ENCODE assay signal across 8 mouse cellular contexts in genomic region chr3:103915509-103915896, GRCm38 (mm10). TPM values are rescaled to one million over a fixed set of nuclear protein-coding genes. Genes with fewer than 3 reads are reported as not detected.
DNase-seq lines count a peak whose midpoint lies in the region; ATAC-seq and TF ChIP-seq lines count a peak whose summit lies in the region.

No protein-coding gene starts in this region.

- intact Hi-C loops in heart, adult 2 months (cut with DNase I), result loop anchor here (10.0 kb wide), 1 partner anchor 309 kb away; the partner anchor contains the start of gene Magi3

- dilution Hi-C loops in CH12.LX (cut with MboI; ENCODE audit: extremely low pct_ligation_motif_present, extremely low pct_unique_long_range_greater_than_20kb, low sequenced_read_pairs), result no loop called here

- peak overlapping the region; percentile 5; the same call in 1 of the 2 replicates for H3K4me2 ChIP-seq in CH12.LX (ENCODE audit: insufficient read depth, low read depth, poor library complexity, severe bottlenecking)
- peak overlapping the region; percentile 69 for H3K4me2 ChIP-seq in heart, embryonic 15.5 days

- H3K4me1 ChIP-seq in heart, adult 2 months (ENCODE audit: control insufficient read depth, insufficient read depth, low read length), result peaks cover 6% of the 10 kb centered on the region
- peaks cover 2 to 9% of the 10 kb centered on the region in 2 experiments; a peak in 3 of 4 replicates for H3K4me1 ChIP-seq in CH12.LX (ENCODE audit: control insufficient read depth in 1 of 2, insufficient read depth in 2 of 2)
- H3K4me1 ChIP-seq in heart, embryonic 15.5 days (replicated peaks), result peaks cover 13% of the 10 kb centered on the region

- H3K9me3 ChIP-seq in CH12.LX (replicated peaks; ENCODE audit: low read length), result no peaks in the 10 kb centered on the region
- no peaks in the 10 kb centered on the region for H3K9me3 ChIP-seq in heart, embryonic 15.5 days (replicated peaks)

- H3K9ac ChIP-seq in heart, adult 2 months (ENCODE audit: low read depth, low read length), result peak overlapping the region; percentile 91
- peak overlapping the region; percentile 94 for H3K9ac ChIP-seq in CH12.LX (ENCODE audit: insufficient read depth, low read depth)
- peak overlapping the region; percentile 92 for H3K9ac ChIP-seq in heart, embryonic 15.5 days

- peak overlapping the region; percentile 96 for H3K27ac ChIP-seq in heart, adult 2 months
- H3K27ac ChIP-seq in CH12.LX (ENCODE audit: insufficient read depth, low read depth), result peak overlapping the region; percentile 87; the same call in 1 of the 2 replicates
- H3K27ac ChIP-seq in heart, embryonic 15.5 days, result peak overlapping the region; percentile 94

- TF ChIP-seq POLR2A in heart, adult 2 months (IDR thresholded peaks at IDR 0.05; ENCODE audit: insufficient read depth, low read depth, low read length), result no peak
- no peak for TF ChIP-seq POLR2A in CH12.LX (IDR thresholded peaks at IDR 0.05; ENCODE audit: low read depth, low read length)

- peaks cover 4% of the 10 kb centered on the region for H3K79me2 ChIP-seq in heart, adult 2 months (replicated peaks; ENCODE audit: control insufficient read depth, insufficient read depth, low read length)
- peaks cover 43% of the 10 kb centered on the region for H3K79me2 ChIP-seq in CH12.LX (replicated peaks; ENCODE audit: control insufficient read depth, extremely low read depth, insufficient read depth, poor library complexity, severe bottlenecking)

- in situ Hi-C loops in CH12.LX (cut with MboI; ENCODE audit: low pct_ligation_motif_present, low pct_unique_long_range_greater_than_20kb, low sequenced_read_pairs), result no loop called here

- TF ChIP-seq RAD21 in CH12.LX (IDR thresholded peaks at IDR 0.05; ENCODE audit: low read depth, low read length), result no peak

- ATAC-seq in heart, embryonic 15.5 days (replicated peaks; ENCODE audit: insufficient number of reproducible peaks, insufficient read depth, low FRiP score, low read depth), result no peak
- ATAC-seq in inflammation-experienced regulatory T-cells, adult 6 months, result no peak

- 2% methylated on average over 7 of the region's 7 CpGs for WGBS in heart, adult 2 months
- WGBS in heart, embryonic 15.5 days, result 6% methylated on average over 7 of the region's 7 CpGs

- peak overlapping the region; percentile 95 for H3K4me3 ChIP-seq in heart, adult 2 months
- peak overlapping the region; percentile 92 to 93 (median 93) for H3K4me3 ChIP-seq in CH12.LX (replicated peaks in 1 of 3; ENCODE audit: low read depth in 2 of 3, low read length in 2 of 3, poor library complexity in 1 of 3)
- peak overlapping the region; percentile 95 for H3K4me3 ChIP-seq in heart, embryonic 15.5 days

- TF ChIP-seq CTCF in heart, adult 2 months (IDR thresholded peaks at IDR 0.05), result no peak
- no peak for TF ChIP-seq CTCF in CH12.LX (conservative IDR thresholded peaks at IDR 0.05 in 1 of 2, IDR thresholded peaks at IDR 0.05 in 1 of 2; ENCODE audit: low read depth in 2 of 2, low read length in 2 of 2)

- no peaks in the 10 kb centered on the region for H3K27me3 ChIP-seq in heart, adult 2 months (ENCODE audit: control insufficient read depth, insufficient read depth, low read length)
- H3K27me3 ChIP-seq in CH12.LX (replicated peaks), result no peaks in the 10 kb centered on the region
- H3K27me3 ChIP-seq in heart, embryonic 15.5 days, result no peaks in the 10 kb centered on the region

- no peak for DNase-seq in heart, adult 2 months
- DNase-seq in heart, postnatal 4 days, result no peak
- no peak for DNase-seq in CH12.LX (ENCODE audit: extremely low read depth)
- peak; percentile 8 for DNase-seq in lung, postnatal 25 days (ENCODE audit: low spot score)
- DNase-seq in frontal cortex, adult 2 months (ENCODE audit: extremely low spot score in 1 of 2, low spot score in 1 of 2), result no peak
- DNase-seq in adrenal gland, postnatal 14 days, result no peak

- TF ChIP-seq EP300 in heart, adult 2 months (IDR thresholded peaks at IDR 0.05; ENCODE audit: insufficient read depth, low read depth, low read length), result no peak
- peak; percentile 49; the same call in 1 of the 2 replicates for TF ChIP-seq EP300 in CH12.LX (IDR thresholded peaks at IDR 0.05; ENCODE audit: low read length)

- H3K36me3 ChIP-seq in heart, adult 2 months (ENCODE audit: control insufficient read depth, insufficient read depth, low read length), result peaks cover 14% of the 10 kb centered on the region
- peaks cover 5 to 18% of the 10 kb centered on the region in 2 experiments for H3K36me3 ChIP-seq in CH12.LX (replicated peaks in 1 of 2; ENCODE audit: control insufficient read depth in 1 of 2, insufficient read depth in 1 of 2, low read length in 1 of 2)
- 0 out of 2 replicates have a peak, but pooled peaks cover 2% of the 10 kb centered on the region for H3K36me3 ChIP-seq in heart, embryonic 15.5 days

TF ChIP-seq in CH12.LX, 34 proteins besides CTCF, POLR2A, EP300 and RAD21 (continues in another document):
- TF ChIP-seq MXI1 (IDR thresholded peaks at IDR 0.05; ENCODE audit: low read depth, low read length), result peak; percentile 56
- TF ChIP-seq IRF4 (IDR thresholded peaks at IDR 0.05; ENCODE audit: low read depth, low read length), result 0 out of 2 replicates have a peak, but pooled peaks have one; percentile 35
- no peak for TF ChIP-seq USF1 (IDR thresholded peaks at IDR 0.05; ENCODE audit: low read depth, low read length)
- TF ChIP-seq NELFE (IDR thresholded peaks at IDR 0.05; ENCODE audit: low read depth, low read length), result no peak
- TF ChIP-seq TBP (conservative IDR thresholded peaks at IDR 0.05; ENCODE audit: low read depth, low read length), result 0 out of 2 replicates have a peak, but pooled peaks have one; percentile 49
- TF ChIP-seq GABPA (IDR thresholded peaks at IDR 0.05; ENCODE audit: insufficient replicate concordance, low read depth, low read length), result no peak
- TF ChIP-seq RCOR1 (conservative IDR thresholded peaks at IDR 0.05; ENCODE audit: low read depth, low read length), result no peak
- 0 out of 2 replicates have a peak, but pooled peaks have one; percentile 25 for TF ChIP-seq MYC (IDR thresholded peaks at IDR 0.05; ENCODE audit: low read depth, low read length)
- no peak for TF ChIP-seq PAX5 (IDR thresholded peaks at IDR 0.05; ENCODE audit: low read length)
- TF ChIP-seq POLR2AphosphoS2 (IDR thresholded peaks at IDR 0.05; ENCODE audit: low read depth, low read length), result no peak
- no peak for TF ChIP-seq MAFK (IDR thresholded peaks at IDR 0.05; ENCODE audit: insufficient replicate concordance, low read length)
- 0 out of 2 replicates have a peak, but pooled peaks have one; percentile 14 for TF ChIP-seq ZNF384 (IDR thresholded peaks at IDR 0.05; ENCODE audit: low read depth, low read length)
- 0 out of 2 replicates have a peak, but pooled peaks have one; percentile 39 for TF ChIP-seq CHD1 (IDR thresholded peaks at IDR 0.05; ENCODE audit: low read depth, low read length)
- TF ChIP-seq TCF12 (IDR thresholded peaks at IDR 0.05; ENCODE audit: low read depth, low read length), result no peak
- TF ChIP-seq KAT2A (IDR thresholded peaks at IDR 0.05; ENCODE audit: insufficient replicate concordance, low read length), result no peak
- TF ChIP-seq SIN3A (IDR thresholded peaks at IDR 0.05; ENCODE audit: low read length), result peak; percentile 39; the same call in 1 of the 2 replicates
- TF ChIP-seq CHD2 (IDR thresholded peaks at IDR 0.05; ENCODE audit: low read length), result no peak
- no peak for TF ChIP-seq E2F4 (IDR thresholded peaks at IDR 0.05; ENCODE audit: insufficient replicate concordance, low read depth, low read length)
- no peak for TF ChIP-seq UBTF (IDR thresholded peaks at IDR 0.05; ENCODE audit: low read depth, low read length)
- TF ChIP-seq BHLHE40 (IDR thresholded peaks at IDR 0.05; ENCODE audit: low read depth, low read length), result peak; percentile 56; the same call in 1 of the 2 replicates
- TF ChIP-seq NRF1 (IDR thresholded peaks at IDR 0.05; ENCODE audit: low read depth, low read length), result no peak
- no peak for TF ChIP-seq JUND (conservative IDR thresholded peaks at IDR 0.05; ENCODE audit: low read depth, low read length)

RNA-seq across cellular contexts. Expression of gene Rsbn1, which starts 1.6 kb away (rescaled TPM):
- 1 to 10 TPM; 7.9 to 8.2 TPM for total RNA-seq in heart, adult 2 months (2021)
- 1.6 and 3.2 TPM in 2 replicates for polyA plus RNA-seq in heart, adult 2 months (2012; rRNA removed)
- total RNA-seq in heart, postnatal 4 days (2021), result 1 to 10 TPM; 9.1 to 9.8 TPM
- 13.0 and 13.4 TPM in 2 replicates for total RNA-seq in CH12.LX (2012; rRNA removed)
- total RNA-seq in CH12.LX (2014; rRNA removed), result 19.6 and 23.5 TPM in 2 replicates
- polyA plus RNA-seq in CH12.LX (2012; ENCODE audit: insufficient read length, low read depth), result 13.8 and 14.5 TPM in 2 replicates
- polyA plus RNA-seq in heart, embryonic 15.5 days (2015; fragmentation: Nextera tagmentation; extraction: Ambion mirVana), result 5.7 and 5.8 TPM in 2 replicates
- 10 to 100 TPM; 10.5 to 11.8 (median 11.2) TPM for polyA plus RNA-seq in inflammation-experienced regulatory T-cells, adult 6 months (2017; shearing (Covaris generic))
- 12.8 and 12.9 TPM in 2 replicates for polyA plus RNA-seq in frontal cortex, adult 2 months (2012; rRNA removed)
- total RNA-seq in adrenal gland, postnatal 14 days (2021), result 16.2 and 18.0 TPM in 2 replicates

RNA-seq across cellular contexts. Expression of gene Phtf1, which starts 52.4 kb away (rescaled TPM):
- total RNA-seq in heart, adult 2 months (2021), result 1 to 10 TPM; 6.8 to 8.0 TPM
- 1.9 and 4.5 TPM in 2 replicates for polyA plus RNA-seq in heart, adult 2 months (2012; rRNA removed)
- total RNA-seq in heart, postnatal 4 days (2021), result 10 to 100 TPM; 12.7 to 16.6 TPM
- total RNA-seq in CH12.LX (2012; rRNA removed), result 21.2 and 27.3 TPM in 2 replicates
- 37.1 and 42.0 TPM in 2 replicates for total RNA-seq in CH12.LX (2014; rRNA removed)
- 41.2 and 42.4 TPM in 2 replicates for polyA plus RNA-seq in CH12.LX (2012; ENCODE audit: insufficient read length, low read depth)
- polyA plus RNA-seq in heart, embryonic 15.5 days (2015; fragmentation: Nextera tagmentation; extraction: Ambion mirVana), result 12.8 and 18.2 TPM in 2 replicates
- 10 to 100 TPM; 10.1 to 13.8 (median 11.9) TPM for polyA plus RNA-seq in inflammation-experienced regulatory T-cells, adult 6 months (2017; shearing (Covaris generic))
- 26.4 and 26.8 TPM in 2 replicates for polyA plus RNA-seq in frontal cortex, adult 2 months (2012; rRNA removed)
- 18.7 and 20.3 TPM in 2 replicates for total RNA-seq in adrenal gland, postnatal 14 days (2021)

RNA-seq across cellular contexts. Expression of gene Ptpn22, which starts 55.9 kb away (rescaled TPM):
- 1 to 10 TPM in 1 of 2 experiments, under 1 TPM in 1; 0.68 to 1.0 TPM for total RNA-seq in heart, adult 2 months (2021)
- 1.2 and 1.8 TPM in 2 replicates for polyA plus RNA-seq in heart, adult 2 months (2012; rRNA removed)
- total RNA-seq in heart, postnatal 4 days (2021), result under 1 TPM; 0.57 to 0.72 TPM
- total RNA-seq in CH12.LX (2012; rRNA removed) (21.9 and 26.7 TPM in 2 replicates), CH12.LX (2014; rRNA removed) (46.9 and 49.7 TPM in 2 replicates)
- 67.9 and 90.9 TPM in 2 replicates for polyA plus RNA-seq in CH12.LX (2012; ENCODE audit: insufficient read length, low read depth)
- polyA plus RNA-seq in heart, embryonic 15.5 days (2015; fragmentation: Nextera tagmentation; extraction: Ambion mirVana), result 0.93 and 3.4 TPM in 2 replicates
- 100 to 1,000 TPM; 410 to 567 (median 415) TPM for polyA plus RNA-seq in inflammation-experienced regulatory T-cells, adult 6 months (2017; shearing (Covaris generic))
- 0.92 and 1.1 TPM in 2 replicates for polyA plus RNA-seq in frontal cortex, adult 2 months (2012; rRNA removed)
- total RNA-seq in adrenal gland, postnatal 14 days (2021), result 1.4 and 7.8 TPM in 2 replicates

Comparison
In these comparisons a context has a peak if more than half of its experiments do, and no peak if none do; other contexts are left out.
1. RNA of gene Ptpn22, which starts 55.9 kb away (polyA plus RNA-seq): 410 to 567 TPM in inflammation-experienced regulatory T-cells, adult 6 months and 67.9 to 90.9 TPM in CH12.LX; 1.2 to 1.8 TPM in heart, adult 2 months, 0.93 to 3.4 TPM in heart, embryonic 15.5 days and 0.92 to 1.1 TPM in frontal cortex, adult 2 months; every median in the first group is over 10 times any median in the second.
2. Peak in every context shown above with its lines, with median percentiles within 50 percentile points of each other: H3K27ac ChIP-seq, H3K4me3 ChIP-seq and H3K9ac ChIP-seq.